Mouse (Mus musculus): Measurements from ENCODE around the gene 9430015G10Rik. TPM values are rescaled to one million over a fixed set of nuclear protein-coding genes. Genes with fewer than 3 reads are reported as not detected.

Gene 9430015G10Rik
- 42.9 and 43.3 TPM in 2 replicates for total RNA-seq (2014; fragmentation: Nextera tagmentation)
- total RNA-seq (2017), result 33.9 and 38.2 TPM in 2 replicates

DNA sequence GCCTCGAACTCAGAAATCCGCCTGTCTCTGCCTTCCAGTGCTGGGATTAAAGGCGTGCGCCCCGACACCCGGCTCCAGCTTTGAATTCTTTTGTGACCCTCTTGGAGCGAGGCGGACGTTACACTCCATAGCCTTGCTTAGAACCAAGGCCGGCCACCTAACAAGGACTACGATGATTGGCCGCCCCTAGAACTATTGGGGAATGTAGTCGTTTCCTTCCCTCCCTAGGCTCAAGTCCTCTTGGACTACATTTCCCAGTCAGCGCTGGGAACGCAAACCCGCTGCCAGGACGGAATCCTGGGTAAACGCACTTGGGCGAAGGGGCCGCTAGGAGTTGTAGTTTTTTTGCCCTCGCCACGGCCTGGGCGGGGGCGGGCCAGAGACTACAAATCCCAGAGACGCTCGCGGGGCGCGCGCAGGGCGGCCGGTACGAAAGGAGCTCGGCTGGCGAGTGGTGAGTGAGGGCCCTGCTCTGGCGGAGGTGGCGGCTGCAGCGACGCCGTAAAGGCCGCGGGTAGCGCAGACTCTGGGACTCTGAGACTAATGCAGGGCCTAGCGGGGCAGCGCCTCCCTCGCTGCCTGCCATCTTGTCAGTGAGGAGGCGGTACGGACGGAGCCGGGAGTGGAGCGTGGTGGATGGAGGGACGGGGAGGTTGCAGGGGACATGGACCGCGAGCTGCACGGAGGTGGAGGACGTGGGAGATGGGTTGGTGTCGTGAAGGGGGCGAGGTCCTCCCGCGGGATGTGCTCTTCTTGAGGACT lies at the start of gene 9430015G10Rik:
Gene 9430015G10Rik (plus strand): TSS at position 413 of the 762 bp plus-strand sequence.
- peak; percentile 96 for ATAC-seq (replicated peaks; ENCODE audit: low FRiP score, low TSS enrichment, poor library complexity, severe bottlenecking)

DNA sequence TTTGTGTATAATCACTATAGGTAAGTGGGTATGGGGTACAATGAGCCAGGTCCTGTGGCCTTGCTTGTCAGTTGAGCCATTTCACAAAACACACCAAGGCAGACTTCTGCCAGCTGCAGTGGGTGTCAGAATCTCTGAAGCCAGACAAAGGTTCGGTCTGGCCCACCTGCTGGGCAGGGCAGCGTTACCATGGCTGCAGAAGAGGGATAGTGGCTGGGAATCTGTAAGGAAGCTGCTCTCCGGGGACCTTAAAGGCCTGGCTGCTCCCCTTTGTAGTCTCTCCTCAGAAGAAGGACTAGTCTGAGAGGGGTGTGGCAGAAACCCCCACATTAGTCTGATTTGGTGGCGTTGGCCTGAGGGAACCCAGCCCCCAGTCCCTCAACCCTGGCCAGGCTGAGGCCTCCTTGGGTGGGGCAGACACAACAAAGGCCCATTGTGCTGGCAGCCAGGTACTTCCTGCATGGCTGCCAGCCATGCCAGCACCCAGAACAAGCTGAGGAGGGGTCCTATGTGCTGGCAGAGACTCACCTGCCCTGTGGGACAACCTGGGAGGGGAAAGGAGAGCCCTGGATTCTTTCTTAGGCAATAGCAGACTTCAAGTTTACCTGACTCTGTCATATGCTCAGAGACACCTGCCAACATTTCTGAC lies 45.8 kb upstream of the 9430015G10Rik start:
- ATAC-seq (replicated peaks; ENCODE audit: low FRiP score, low TSS enrichment, poor library complexity, severe bottlenecking), result no peak

- ATAC-seq (replicated peaks; ENCODE audit: low FRiP score, low TSS enrichment, poor library complexity, severe bottlenecking), result no peak
Measured at GRCm38 (mm10) chr4:156064510-156064897, 45.3 kb upstream of the 9430015G10Rik start.

DNA sequence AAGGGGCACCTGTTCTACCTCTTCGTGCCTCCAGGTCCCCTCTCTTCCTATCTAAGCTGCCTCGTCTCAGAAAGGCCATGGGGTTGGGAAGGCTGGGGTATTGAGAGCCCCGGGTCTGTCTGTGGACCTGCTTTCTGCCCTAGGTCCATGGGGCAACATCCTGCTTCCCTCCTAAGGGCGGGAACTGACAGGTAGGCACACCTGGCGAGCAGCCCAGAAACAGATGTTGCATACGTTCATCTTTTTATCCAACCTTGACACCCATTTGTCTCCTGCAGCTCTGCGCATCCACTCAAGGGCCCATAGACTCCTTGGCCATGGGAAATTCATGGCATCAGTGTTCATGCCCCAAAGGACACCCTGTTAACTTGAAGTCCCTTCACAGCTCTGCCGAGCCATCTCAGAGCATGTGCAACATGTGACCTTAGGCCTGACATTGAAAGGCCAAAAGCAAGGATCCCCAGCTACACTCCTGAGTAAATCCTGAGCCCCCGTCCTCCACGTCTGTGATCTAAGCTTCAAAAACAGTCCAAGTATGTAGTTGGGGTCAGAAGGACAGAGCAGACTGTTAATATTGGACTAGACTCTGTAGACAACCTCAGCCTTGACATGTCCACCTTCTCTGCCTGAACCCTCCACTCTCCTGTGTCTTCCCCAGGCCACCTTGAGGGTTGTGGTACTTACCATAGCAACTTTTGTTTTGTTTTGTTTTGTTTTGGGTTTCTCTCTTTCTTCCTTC lies 44.5 kb upstream of the 9430015G10Rik start:
- no peak for ATAC-seq (replicated peaks; ENCODE audit: low FRiP score, low TSS enrichment, poor library complexity, severe bottlenecking)

- ATAC-seq (replicated peaks; ENCODE audit: low FRiP score, low TSS enrichment, poor library complexity, severe bottlenecking), result 0 out of 2 replicates have a peak, but pooled peaks have one; percentile 34
Measured at GRCm38 (mm10) chr4:156067256-156067949, 42.4 kb upstream of the 9430015G10Rik start.

- no peak for ATAC-seq (replicated peaks; ENCODE audit: low FRiP score, low TSS enrichment, poor library complexity, severe bottlenecking)
Measured at GRCm38 (mm10) chr4:156069701-156070100, 40.1 kb upstream of the 9430015G10Rik start.

GRCm38 (mm10) chr4:156070276-156070675 lies 39.5 kb upstream of the 9430015G10Rik start:
- no peak for ATAC-seq (replicated peaks; ENCODE audit: low FRiP score, low TSS enrichment, poor library complexity, severe bottlenecking)

- ATAC-seq (replicated peaks; ENCODE audit: low FRiP score, low TSS enrichment, poor library complexity, severe bottlenecking), result no peak
Measured at GRCm38 (mm10) chr4:156070716-156071115, 39.1 kb upstream of the 9430015G10Rik start.

GRCm38 (mm10) chr4:156076911-156077382 lies 32.8 kb upstream of the 9430015G10Rik start:
- ATAC-seq (replicated peaks; ENCODE audit: low FRiP score, low TSS enrichment, poor library complexity, severe bottlenecking), result peak; percentile 58

DNA sequence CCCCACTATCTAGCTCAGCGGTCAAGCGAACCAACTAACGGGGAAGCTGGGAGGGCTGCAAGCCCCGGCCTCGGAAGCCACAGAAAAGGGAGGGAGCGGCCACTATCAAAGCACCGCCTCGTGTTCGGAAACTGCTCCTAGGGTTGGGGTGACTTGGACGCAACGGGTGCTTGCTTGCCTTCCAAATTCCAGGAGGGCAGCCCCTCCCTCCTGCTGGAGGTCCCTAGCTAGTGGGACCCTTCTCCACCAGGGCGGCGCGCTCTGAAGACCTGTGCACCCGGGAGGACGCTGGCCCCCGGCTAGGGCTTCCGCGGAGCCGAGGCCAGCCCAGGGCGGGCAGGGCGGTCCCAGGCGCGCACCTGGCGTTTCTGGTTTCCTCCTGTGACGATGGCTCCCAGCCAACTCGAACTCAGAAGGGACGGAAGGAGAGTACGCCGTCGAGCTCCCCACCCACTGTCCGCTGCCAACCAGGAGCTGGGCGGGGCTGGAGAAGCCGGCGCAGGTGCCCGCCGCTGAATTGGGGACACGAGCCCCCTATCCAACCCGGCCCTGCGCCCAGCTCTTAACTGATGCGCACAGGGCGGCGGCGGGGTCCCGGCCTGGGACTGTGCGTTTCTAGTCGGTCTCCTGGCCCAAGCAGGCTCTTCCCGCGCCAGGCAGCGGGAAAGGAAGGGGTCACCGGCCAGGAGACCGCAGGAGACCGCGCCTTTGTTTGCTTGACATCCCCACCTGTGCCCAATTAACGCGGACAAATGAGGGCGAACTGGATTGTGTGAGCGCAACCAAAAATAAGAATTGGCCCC lies 32.1 kb upstream of the 9430015G10Rik start:
- peak; percentile 70 for ATAC-seq (replicated peaks; ENCODE audit: low FRiP score, low TSS enrichment, poor library complexity, severe bottlenecking)

DNA sequence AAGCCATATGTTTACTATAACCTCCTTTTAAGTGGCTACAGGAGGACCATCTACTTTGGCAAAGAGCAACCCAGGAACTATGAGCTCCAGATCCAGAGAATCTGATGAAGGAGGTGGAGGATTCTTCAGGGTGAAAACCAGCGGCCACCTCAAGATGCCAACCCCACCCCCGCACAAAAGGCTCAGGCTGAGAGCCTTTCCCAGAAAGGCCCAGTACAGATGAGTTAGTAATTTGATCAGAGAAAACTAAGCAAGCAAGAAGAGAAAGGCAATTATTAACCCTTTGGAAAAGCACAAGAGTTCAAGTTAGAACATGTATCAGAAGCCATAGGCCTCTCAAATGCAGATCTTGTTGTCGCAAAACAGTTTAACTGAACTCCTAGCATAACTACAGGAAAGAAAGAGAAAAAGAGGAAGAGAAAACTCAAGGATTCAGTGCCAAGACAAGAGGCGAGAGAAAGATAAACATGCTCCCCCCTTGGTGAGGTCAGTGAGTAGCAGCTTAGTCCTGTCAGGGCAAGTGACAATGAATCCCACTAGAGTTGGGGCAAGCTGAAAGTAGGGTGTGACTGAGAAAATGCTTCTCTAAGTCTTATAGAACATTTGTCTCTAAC lies 27.1 kb upstream of the 9430015G10Rik start:
- ATAC-seq (replicated peaks; ENCODE audit: low FRiP score, low TSS enrichment, poor library complexity, severe bottlenecking), result 0 out of 2 replicates have a peak, but pooled peaks have one; percentile 14

DNA sequence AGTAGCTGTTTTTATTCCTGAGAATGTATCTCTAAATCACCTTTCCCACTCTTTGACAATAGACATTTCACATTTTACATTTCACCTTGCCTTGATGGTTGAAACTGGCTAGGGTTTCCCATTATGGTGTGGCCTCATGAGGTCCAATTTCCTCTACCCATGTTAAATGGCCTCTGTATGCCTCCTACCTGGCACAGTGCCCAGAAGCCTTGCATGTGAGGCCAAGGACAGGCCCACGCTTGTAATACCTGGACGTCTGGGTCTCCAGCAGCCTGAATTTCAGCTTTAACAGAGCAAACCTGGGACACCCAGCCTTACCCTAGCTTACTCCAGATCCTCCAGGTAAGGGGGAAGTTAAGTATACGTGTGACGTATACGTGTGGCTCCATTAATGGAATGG lies 26.4 kb upstream of the 9430015G10Rik start:
- ATAC-seq (replicated peaks; ENCODE audit: low FRiP score, low TSS enrichment, poor library complexity, severe bottlenecking), result 0 out of 2 replicates have a peak, but pooled peaks have one; percentile 28

- ATAC-seq (replicated peaks; ENCODE audit: low FRiP score, low TSS enrichment, poor library complexity, severe bottlenecking), result no peak
Measured at GRCm38 (mm10) chr4:156084096-156084879, 25.5 kb upstream of the 9430015G10Rik start.

- no peak for ATAC-seq (replicated peaks; ENCODE audit: low FRiP score, low TSS enrichment, poor library complexity, severe bottlenecking)
Measured at GRCm38 (mm10) chr4:156085256-156085655, 24.5 kb upstream of the 9430015G10Rik start.

DNA sequence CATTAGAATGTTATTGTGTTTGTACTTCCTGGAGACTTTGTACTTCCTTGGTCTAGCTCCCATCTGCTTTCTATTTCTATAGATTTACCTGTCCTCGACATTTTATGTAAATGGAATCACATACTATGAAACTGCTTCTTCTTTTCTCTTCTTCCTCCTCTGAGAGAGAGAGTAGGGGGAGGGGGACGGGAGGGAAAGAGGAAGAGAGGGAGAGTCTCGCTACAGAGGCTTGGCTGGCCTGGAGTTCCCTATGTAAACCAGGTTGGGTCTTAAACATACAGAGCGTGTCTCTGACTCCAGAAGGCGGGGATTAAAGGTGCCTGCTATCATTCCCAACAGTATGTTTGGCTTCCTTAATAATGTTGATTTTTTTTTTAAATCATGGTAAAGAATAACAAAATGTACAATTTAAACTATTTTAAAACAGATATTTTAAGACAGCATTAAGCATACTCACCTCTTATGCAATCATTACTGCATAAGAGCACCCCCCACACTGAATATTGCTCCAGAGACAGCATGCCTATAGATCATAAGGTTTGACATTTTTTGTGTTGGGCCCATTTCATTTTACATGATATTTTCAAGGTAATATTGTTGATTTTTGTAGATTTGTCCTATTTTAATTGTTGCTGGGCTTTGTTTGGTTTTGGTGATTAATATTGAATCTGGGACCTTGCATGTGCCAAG lies 22.2 kb upstream of the 9430015G10Rik start:
- ATAC-seq (replicated peaks; ENCODE audit: low FRiP score, low TSS enrichment, poor library complexity, severe bottlenecking), result no peak

DNA sequence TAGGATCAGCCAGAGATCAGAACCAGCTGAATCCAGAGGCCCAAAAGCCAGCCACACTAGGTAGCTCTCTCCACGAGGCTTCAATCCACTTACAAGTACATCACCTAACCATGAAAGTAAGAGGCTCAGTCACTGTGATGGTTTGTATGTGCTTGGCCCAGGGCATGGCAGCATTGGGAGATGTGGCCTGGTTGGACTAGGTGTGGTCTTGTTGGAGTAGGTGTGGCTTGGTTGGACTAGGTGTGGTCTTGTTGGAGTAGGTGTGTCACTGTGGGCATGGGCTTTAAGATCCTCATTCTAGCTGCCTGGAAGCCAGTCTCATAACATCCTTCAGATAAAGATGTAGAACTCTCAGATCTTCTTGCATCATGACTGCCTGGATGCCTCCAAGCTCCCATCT lies 18.5 kb upstream of the 9430015G10Rik start:
- ATAC-seq (replicated peaks; ENCODE audit: low FRiP score, low TSS enrichment, poor library complexity, severe bottlenecking), result no peak

- ATAC-seq (replicated peaks; ENCODE audit: low FRiP score, low TSS enrichment, poor library complexity, severe bottlenecking), result no peak
Measured at GRCm38 (mm10) chr4:156092765-156093164, 17.0 kb upstream of the 9430015G10Rik start.
